Mouse (Mus musculus): ENCODE results near the gene Rbm20.

- TF ChIP-seq CTCF (IDR thresholded peaks at IDR 0.05; ENCODE audit: borderline replicate concordance, insufficient read depth, low read depth, low read length), result peak; percentile 38
- TF ChIP-seq POLR2A (IDR thresholded peaks at IDR 0.05; ENCODE audit: borderline replicate concordance, insufficient read depth, low read length), result no peak
Measured at GRCm38 (mm10) chr19:53649361-53649760, 27.7 kb upstream of the Rbm20 start.
